Mouse (Mus musculus) layer of hippocampus, adult 11-12 months (tissue): ENCODE results near the gene Cutc.
A peak's percentile ranks its signal among the peaks of the same experiment; 100 is the strongest.

ENCODE experiments used
- DNase-seq: peaks from one replicate; pipeline ENCODE4 v3.0.0; 2022; ENCODE audit warnings: low spot score

The Cutc gene

DNA sequence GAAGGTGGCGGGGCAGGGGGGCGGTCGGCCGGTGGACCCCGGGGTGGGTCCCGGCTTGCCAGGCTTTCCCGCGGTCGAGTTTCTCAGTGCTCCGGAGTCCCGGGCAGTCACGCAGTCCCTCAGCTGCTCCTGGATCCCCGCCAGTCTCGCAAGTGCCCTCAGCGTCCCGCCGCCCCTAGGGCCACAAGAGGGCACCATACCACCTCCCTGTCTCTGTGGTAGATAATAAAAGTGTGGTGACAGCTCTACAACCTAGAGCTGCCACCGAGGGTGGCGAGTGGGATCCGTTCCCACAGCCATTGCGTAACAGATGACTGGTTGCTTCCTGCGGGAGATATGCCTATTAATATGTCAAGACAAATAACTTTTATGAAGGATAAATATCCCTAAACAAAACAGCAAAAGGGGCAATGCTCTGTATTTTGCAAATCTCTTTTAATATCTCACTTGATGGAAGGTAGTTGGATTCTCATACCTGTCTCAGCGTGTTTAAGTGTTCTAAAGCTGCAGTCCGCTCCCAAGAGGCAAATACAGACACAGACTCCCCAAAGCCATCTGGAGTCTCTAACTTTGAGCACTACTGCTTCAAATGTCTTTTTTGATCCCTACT lies 535 bp downstream of the Cutc start:
- peak; percentile 92 for DNase-seq

DNA sequence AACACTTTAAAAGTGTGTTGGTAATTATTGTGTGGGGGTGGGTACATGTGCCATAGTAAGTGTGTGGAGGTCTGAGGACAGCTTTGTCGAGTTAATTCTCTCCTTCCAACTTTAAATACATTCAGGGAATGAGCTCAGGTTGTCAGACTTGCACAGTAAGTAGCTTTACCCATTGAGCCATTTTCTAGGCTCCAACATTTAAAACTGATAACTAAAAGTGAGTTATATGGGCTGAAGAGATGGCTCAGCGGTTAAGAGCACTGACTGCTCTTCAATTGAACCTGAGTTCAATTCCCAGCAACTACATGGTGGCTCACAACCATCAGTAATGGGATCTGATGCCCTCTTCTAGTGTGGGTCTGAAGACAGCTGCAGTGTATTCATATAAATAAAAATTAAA lies 1.4 kb downstream of the Cutc start:
- no peak for DNase-seq

DNA sequence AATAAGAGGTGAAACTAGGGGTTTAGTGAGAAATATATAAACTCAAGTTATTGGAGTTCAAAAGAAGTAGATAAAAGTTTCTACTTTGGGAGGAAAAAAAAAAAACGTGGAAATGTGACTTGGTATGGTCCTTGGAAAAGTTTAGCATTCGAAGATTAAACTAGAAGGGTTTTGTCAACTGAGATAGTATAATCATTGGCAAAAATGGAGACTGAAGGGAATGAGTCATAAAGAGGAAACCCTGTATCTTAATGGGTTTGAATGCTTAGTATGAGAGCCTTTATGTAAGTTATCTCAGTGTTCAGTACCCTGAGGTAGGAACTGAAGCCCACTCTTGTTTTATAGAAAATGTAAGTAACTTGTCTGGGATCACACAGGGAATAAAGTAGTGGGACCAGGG lies 2.1 kb downstream of the Cutc start:
- DNase-seq: no peak

DNA sequence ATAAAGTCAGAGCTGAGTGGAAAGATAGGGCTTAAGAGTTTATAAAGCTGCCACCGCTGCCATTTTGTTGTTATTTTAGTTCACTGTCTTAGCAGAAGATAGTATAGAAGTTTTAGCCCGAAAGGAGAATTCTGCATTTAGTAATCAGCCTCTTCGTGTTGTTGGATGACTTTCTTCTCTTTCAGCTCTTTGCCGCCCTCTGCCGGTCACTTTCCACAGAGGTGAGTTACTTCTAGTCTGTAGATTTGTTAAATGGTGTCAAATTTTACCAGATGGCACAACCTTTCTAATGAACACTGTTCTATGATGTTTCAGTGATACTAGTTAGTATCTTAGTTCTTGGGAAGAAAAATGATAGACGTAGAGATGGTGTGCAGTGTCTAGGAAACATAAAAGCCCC lies 7.7 kb downstream of the Cutc start:
- DNase-seq: peak; percentile 76

DNA sequence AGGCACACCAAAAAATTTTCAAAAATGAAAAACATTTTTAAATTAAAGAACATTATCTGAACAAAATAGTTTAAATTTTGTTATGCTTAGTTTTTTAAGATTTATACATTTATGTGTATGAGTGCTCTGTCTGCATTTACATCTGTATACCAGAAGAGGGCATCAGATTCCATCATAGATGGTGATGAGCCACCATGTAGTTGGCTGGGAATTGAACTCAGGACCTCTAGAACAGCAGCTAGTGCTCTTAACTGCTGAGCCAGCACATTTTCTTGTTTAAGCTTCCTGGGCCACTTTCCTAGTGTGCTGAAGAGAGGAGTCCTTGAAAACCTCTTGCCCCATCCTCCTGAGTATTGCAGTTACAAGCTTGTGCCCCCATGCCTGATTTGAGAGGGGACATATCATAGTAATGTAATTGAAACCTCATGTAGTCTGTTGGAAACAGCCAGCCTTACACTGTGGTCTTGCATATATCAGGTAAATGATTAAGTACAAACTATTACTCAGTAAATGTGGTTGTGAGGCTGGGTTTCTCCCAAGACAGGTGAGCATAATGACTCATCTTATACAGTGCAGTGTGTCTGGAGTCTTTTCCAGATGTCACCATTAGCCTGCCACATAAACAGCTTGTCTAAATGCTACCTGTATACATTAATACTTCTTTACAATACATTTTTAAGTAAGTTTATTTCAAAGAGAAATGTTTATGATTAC lies 8.9 kb downstream of the Cutc start:
- no peak for DNase-seq

DNA sequence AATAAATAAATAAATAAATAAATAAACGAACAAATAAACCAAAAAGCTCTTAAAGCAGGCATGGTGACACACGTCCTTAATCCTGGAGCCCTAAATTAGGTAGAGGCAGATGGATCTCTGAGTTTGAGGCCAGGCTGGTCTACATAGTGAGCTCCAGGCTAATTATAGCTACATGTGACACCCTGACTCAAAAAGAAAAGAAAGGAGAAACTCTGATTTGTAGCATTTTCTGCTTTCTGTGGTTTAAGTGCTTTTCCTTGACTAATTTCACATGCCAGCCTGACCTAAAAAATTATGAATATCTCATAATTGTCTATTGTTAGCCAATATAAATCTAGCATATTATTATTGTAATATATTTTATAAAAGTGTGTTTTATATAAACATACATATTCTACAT lies 9.6 kb downstream of the Cutc start:
- DNase-seq: no peak

DNA sequence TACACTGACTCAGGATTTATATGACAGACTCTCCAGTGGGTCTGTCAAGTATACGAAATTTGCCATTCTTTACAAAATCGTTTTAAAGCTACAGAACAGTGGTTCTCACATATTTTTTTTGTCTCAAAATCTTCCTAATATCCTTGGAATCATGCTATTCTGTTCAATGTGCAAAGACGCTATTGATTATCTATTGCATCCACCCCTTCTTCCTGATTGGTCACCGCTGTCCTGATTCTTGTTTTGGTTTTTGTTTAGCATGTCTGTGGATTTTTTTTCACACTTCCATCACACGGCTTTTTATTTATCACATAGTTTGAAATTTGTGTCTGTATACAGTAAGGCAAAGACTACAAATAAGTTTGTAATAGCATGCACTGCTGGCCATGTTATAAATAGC lies 13.7 kb downstream of the Cutc start:
- no peak for DNase-seq

DNA sequence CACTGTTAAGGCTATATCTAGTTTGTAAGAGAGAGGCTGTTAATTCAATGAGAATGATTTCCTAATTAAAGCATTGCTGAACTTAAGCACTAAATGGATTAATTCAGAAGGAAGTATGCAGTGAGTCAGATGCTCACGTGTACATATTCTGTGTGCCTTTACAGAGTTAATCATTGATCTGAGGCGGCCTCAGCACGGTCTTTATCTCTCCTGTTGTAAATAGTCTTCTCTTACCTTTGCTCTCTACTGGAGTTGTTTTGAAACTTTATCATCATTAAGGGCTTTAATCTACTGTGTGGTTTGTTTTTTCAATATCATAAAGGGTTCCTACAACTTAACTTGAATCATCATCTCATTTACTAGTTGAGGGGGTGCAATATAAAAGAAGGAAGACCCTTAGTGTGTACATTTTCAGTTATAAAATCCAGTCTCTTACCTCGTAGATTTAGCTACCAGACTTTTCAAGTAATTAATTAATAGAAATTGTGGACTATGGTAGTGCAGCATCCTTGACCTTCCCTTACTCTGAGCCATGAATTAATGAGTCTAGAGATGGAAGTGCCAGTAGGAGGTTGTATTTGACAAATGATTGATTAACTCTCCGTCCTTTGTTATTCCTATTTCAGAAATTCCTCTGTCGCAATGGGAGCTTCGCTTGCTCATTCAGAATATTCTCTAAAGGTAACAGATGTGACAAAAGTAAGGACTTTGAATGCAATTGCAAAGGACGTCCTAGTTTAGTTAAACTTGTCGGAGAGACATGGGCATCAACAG lies 14.9 kb downstream of the Cutc start:
- DNase-seq: no peak

DNA sequence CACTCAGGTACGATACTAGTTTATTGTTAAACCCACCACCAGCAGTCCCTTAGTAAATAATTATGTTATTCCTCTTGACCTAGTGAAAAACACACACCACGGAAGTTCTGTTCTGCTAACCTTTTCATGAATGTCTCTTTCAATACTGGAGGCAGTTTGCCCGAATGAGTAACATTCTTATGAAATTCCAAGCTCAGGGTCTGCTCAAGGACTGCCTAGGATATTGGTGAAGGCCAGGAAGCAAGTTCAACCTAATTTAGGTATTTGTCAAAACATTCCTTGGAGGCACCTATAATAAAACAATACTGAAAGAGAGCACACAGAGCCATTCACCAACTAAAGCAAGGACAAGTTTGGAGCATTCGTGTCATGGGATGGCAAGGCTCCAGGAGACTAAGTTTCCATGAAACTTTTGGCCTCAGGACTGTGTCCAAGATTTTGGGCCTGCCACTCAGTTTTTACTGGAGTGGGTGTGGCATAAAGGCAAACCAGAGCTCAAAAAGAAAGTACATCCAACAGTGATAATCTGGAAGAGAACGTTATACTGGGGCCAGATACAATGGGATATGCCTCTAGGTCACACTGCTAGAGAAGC lies 16.7 kb downstream of the Cutc start:
- no peak for DNase-seq

DNA sequence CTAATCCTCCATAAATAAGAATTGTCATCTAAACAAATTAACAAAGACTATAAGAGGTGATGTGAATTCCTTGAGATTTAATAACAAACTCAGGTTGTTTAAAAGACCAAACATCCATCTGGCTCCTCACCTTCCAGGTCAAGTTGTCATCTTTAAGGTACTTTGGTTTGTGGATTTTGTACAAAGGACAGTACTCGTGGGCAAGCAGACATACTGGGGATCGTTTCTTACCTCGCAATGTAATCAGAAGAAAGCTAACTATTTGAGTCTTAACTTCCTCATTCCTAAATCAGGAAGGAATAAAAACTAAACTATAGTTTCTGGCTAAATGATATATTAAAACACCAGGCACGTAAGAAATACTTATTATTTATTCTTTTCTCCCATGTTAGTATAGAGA lies 17.8 kb downstream of the Cutc start:
- DNase-seq: no peak

DNA sequence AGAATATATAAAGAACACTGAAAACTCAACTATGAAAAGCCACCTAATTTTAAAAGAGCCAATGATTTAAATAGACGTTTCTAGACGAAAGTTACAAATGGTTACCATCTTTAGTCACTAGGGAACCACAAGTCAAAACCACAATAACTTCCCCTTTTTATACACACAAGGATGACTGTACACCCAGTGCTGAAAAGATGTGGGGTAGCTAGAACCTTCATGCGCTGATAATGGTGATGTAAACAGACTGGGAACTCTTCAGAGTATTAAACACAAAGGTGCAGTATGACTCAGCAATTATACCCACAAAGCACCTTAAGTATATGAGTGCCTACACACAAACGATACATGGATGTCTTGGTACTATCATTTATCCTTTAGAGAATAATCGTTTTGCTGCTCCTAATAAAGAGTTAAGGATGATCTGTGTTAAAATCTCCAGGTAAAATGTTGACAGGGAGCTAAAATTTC lies 18.7 kb downstream of the Cutc start:
- DNase-seq: no peak

DNA sequence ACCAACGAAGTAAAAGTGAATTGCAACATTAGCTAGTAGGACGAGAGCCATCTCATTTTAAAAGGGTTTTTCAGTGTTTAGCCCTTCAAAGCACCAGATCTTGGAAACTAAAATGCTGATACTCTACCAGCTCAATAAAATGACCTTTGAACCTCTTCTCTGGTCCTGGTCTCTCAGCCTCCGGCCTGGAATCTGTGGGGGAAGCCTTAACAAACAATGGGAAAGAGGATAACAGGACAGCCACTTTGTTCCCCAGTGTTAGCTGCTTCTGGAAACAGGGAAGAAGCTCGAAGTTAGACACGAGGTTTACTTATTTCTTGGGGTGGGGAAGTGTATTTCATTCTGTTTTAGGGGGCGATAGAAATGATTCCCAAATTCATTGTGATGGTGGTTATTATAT lies 19.5 kb downstream of the Cutc start:
- DNase-seq: no peak

DNA sequence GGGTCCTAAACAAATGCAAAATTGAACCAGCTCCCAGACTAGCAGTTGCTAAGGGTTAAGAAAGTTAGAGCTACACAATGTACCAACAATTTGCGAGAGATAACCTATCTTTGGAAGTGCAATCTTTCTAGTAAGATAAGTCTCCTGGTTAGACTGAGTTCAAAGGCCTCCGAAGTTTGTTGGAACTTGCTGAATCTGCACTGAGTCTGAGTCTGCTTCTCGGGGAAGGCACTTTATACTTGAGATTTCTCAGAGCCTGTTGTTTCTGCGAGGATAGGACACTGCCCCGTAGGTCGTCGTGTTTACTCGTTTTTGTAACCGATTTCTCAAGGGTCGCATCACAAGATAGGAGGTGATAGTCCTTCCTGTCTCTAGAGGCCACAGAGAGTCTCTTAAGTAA lies 22.6 kb downstream of the Cutc start:
- DNase-seq: no peak

DNA sequence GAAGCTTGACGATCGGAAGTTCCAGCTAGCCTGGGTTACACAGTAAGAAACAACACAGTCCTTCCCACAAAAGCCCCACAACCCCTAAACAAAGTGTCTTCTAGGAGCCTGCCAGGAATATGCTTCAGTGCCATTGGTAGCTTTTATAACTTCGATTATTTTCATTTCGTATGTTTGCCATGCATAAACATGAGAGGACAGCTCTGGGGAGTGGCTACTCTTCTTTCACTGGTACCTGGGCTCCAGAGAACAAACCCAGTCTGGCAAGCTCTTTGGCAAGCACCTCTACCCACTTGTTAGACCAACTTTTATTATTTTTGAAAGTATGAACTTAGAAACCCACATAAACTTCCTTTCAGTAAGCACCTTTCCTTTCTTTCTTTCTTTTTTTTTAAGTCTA lies 23.8 kb downstream of the Cutc start:
- DNase-seq: no peak

DNA sequence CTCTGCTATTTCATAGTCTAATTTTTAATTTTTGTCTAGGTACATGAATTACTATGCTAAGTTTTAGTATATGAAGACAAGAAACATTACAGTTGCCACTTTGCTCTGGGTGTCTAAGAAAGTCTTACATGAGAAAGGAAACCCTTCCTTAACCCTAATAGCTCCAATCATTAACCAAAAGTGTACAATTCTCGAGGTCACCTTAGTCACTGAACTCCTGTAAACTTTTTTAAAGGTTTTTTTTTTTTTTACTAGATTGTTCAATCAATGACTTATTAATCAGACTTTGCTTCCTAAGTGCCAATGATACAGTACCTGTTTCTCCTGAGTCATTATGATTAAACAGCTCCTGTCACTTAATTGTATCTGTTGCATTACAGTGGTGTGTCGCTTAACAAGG lies 24.5 kb downstream of the Cutc start:
- DNase-seq: no peak

DNA sequence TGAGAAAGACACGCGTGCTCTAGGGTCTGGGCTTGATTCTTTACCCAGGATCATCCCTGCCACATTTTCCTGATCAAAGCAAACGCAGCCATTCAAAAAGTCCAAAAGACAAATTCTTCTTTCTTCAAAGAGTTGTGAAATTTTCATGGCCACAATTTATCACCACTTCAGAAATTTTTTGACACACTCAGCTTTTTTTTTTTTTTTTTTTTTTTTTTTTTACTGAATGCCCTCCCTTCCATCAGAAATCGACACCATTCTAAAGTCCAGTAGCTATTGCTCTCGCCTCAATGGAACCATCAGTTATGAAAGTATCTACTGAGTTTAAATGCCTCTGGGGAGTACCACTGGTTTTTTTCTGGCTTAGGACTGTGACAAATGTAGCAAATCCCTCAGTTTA lies 27.6 kb downstream of the Cutc start:
- no peak for DNase-seq

DNA sequence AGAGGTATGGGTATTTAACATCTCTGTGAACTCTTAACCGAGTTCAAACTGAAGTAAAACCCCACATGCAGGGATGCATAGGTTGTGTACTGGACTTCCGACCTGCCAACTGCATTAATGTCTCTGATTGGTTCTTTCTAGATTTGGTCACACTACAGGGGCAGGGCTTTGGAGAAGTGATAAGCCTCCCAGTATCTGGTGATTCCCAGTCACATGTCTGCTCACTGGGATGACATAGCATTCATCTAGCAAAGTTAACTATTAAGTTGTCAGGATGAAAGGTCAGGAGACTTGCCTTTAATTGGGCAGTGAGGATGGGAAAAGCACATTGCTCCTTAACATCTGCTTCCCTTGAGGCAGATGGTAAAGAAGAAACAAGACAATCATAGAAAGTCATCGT lies 29.2 kb downstream of the Cutc start, which contains the start of gene Abcc2:
Abcc2 (plus strand) TSS at position 213 of the 400 bp plus-strand sequence.
- no peak for DNase-seq

DNA sequence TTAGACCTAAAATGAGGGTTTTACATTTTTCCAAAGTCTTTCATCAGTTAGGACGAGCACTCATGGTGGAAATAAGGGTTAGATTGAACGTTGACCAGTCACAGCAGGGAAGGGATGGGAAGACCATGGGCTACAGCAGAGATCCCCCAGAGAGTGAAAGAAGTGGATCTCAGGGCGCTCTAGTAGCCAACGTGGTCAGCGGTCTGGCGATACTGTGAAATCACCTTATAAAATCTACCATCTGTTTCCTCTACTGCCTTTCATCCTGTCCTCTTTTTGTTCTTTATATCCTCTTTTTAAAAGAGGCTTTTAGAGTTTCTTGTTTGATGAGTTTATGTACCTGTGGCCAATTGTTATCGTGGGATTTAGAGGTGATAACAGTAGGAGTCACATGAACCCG lies 32.0 kb downstream of the Cutc start:
- DNase-seq: no peak

DNA sequence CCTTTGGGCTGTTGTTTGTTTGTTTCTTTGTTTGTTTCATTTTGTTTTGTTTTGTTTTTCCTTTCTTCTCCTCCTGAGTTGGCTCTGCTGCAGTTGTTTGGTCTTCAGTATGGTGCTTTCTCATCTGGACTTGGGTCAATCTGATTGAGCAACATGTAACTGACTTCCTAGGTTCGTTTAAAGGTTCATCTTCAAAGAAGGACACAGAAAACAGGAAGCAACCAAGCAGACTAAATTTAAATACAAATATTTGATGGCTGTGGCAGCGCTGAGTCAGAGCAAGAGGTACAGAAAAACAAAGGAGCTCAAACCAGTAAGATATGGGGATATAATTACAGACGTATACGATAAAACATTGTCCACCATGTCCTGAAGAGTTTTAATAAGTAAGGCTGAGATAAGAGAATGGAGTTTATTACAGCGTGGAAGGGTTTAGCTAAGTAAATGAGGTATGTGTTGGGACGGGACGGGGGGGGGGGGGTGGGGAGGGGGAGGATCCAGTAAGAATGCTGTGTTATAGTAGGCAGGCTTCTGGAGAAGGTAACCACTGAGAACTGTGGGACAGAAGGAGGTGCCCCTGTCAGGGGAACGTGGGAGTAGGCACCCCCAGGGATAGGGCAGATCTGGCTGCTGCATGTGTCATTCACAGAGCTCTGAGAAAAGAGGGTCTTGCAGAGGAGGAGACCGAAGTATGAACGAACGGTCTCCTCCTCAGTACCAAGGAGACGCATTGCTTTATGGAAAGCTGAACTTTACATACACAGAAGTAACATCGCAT lies 33.6 kb downstream of the Cutc start:
- DNase-seq: no peak

DNA sequence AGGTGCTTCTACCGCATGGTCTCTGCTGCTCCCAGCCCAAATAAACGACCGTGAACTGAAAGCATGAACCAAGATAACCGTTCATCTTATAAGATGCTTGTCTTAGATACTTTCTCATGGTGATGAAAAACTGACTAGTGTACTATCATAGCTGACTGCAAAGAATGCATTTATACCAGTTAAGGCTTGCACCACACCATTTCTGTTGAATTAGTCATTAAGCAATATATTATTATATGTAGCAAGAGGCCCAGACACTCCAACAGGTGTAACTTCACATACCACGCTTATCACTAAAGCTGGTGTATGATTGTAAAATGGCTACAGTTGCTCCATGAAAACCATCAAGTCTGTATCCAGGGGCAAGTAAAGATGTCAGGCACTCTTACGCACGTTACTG lies 37.0 kb downstream of the Cutc start:
- DNase-seq: no peak

DNA sequence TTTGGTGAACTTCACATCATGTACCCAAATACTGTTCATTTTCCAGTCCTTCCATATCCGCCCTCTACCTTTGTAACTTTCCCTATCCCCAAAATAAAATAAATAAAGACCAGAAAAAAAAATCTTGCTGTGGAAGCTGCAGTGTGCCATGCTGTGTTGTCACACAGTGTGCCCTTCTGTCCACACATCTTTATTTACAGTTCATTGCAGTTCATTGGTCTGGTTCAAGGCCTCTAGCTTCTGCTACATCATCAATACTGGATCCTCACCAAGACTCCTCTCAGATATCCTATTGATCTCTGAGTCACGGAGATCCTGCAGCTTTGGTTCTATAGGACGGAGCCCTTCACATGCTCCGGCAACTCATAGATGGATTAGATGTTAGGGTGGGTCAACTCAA lies 39.7 kb downstream of the Cutc start:
- no peak for DNase-seq

DNA sequence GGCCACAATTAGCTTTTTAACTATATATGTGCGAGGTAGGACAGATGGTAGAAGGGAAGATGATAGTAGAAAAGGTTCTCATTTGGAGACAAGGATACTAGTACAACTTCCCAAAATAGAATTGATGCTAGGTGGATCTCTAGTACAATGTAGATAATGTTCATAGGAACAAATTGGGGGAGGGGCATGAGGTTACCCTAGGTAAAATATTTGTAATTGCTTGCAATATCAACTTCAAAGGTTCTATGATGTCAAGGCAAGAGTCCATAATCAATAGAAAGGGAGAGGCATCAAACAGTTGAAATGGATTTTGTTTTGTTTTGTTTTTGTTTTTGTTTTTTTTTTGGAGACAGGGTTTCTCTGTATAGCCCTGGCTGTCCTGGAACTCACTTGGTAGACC lies 41.2 kb downstream of the Cutc start:
- no peak for DNase-seq
